Mouse (Mus musculus) kidney, adult 8-10 months (tissue): Measurements from ENCODE around the gene Kcnk6.
A peak's percentile ranks its signal among the peaks of the same experiment; 100 is the strongest.
"Not testable (repeated sequence)": the region's sequence is repeated elsewhere in the genome, so short reads cannot be mapped to it uniquely, and the experiment has no call there.

Source experiments
- DNase-seq, 2 experiments: peaks; one replicate each; pipeline ENCODE4 v3.0.0; 2022

Kcnk6 gene

GRCm38 (mm10) chr7:29246619-29247313, 14.5 kb upstream of the Kcnk6 start:
- DNase-seq, result no peak

GRCm38 (mm10) chr7:29246015-29246414, 13.7 kb upstream of the Kcnk6 start:
- no peak for DNase-seq

DNA sequence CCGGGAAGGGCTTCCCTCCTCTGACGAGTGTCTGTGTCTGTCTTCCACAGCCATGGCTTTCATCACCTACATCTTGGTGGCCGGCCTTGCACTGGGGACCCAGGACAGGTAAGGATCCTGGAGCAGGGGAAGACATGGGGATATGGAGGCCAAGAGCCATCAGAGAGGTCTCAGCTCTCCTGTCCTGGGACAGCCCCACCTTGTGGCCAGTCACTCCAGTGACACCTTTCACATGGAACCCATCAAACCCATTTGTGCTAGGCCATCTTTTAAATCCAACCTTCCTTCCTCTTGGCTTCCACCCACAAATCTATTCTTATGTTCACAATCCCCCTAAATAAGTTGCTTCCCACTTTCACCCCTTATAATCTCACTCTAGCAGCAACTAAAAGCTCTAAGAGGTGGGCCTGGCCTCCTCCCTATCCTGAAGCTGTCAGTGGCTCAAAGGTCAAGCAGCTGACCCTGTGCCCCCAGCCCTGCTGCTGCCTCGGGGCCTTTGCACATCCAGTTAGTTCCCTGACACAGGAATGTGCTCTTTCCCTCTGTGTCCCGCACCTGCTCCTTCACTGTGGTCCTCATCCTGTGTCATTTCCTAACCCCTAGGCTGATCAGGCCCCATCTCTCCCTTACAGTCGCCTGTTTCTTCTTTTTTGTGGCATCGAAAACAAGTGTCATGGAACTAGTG, 12.6 kb upstream of the Kcnk6 start:
- no peak for DNase-seq

GRCm38 (mm10) chr7:29238019-29238967, 6.0 kb upstream of the Kcnk6 start, which contains the start of gene Yif1b:
Yif1b (plus strand) TSS chr7:29238329.
- DNase-seq, result peak; percentile 98

DNA sequence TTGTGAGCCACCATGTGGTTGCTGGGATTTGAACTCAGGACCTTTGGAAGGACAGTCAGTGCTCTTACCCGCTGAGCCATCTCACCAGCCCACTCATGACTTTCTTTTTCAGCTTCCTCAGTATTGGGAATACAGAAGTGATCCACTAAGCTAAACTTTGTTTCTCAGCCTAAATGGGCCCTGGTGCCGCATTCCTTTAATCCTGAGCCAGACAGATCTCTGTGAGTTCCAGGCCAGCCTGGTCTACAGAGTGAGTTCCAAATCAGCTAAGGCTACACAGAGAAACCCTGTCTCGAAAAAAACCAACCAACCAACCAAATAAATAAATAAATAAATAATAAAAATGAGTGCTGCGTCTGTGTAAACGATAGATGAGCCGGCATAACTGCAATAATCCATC, 5.3 kb upstream of the Kcnk6 start:
- DNase-seq, result not testable (repeated sequence)

- DNase-seq, result no peak
Observed at GRCm38 (mm10) chr7:29236593-29236992, 4.3 kb upstream of the Kcnk6 start.

DNA sequence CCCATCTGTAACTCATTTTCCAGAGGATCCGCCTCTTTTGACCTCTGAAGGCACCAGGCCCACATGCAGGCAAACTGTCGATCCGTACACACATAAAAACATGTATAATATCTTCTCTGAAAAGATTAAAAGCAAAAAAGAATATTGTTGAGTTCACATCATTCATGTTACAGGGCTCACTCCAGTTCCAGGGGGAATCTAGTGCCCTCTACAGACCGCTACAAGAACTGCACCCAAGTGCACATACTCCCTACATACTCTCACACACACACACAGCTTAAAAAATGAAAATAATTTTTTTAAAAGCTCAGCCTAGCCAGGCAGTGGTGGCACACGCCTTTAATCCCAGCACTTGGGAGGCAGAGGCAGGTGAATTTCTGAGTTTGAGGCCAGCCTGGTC, 2.3 kb upstream of the Kcnk6 start:
- no peak for DNase-seq

DNA sequence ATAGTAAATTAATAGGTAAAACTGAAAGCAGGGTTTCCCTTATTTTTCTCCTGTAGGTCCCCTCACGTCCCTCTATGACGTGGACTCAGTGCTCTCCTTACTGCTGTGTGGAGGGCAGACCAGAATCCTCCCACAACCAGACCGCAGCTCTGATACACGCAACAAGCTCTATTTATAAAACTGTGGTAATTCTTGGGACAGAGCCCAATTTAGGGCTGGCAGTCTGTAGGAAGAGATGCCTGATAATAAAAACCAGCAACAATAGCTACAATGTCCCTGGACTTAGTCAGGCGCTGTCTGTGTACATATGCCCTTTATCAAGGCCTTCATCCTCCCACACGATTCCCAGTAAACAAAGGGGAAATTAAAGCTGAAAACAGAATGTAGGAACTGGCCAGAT, 1.4 kb upstream of the Kcnk6 start:
- DNase-seq, result no peak

DNA sequence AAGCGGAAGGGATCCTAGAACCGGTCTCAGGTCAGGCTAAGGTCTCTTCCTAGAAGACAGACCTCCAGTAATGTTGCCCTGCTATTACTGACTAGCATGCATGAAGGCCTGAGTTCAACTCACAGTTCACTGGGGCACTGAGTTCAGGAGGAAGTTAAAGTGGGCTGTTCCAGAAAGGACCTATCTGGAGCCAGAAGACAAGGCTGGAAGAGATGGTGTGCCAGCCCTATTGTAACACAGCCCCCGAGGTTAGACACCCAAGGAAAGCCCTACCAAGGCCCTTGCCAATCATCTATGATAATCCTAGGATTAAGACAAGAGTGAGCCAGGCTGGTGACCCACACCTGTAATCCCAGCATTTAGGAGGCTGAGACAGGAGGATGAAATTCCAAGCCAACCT, 798 bp downstream of the Kcnk6 start:
- DNase-seq, result no peak

DNA sequence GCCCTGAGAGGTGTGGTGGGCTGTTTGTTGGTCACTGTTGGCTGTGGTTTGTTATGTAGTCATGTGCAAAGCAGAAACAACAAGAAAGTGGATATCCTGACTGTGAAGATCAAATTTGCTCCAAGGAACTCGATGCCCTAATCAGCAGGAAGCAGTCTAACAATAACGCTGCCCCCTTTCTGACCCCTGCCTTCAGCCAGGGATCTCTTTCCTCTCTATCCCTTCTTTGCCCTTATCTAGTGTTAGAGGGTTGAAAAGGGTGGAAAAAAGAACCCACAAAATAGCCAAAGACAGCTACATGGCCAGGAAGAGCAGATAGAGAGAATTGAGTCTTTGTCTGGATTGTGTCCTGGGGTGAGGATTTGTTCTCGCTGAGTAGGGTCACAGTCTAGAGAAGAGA, 1.8 kb downstream of the Kcnk6 start:
- no peak for DNase-seq

GRCm38 (mm10) chr7:29228202-29228601, 4.1 kb downstream of the Kcnk6 start:
- DNase-seq, result no peak

- no peak for DNase-seq
Observed at GRCm38 (mm10) chr7:29225520-29225919, 6.8 kb downstream of the Kcnk6 start.

DNA sequence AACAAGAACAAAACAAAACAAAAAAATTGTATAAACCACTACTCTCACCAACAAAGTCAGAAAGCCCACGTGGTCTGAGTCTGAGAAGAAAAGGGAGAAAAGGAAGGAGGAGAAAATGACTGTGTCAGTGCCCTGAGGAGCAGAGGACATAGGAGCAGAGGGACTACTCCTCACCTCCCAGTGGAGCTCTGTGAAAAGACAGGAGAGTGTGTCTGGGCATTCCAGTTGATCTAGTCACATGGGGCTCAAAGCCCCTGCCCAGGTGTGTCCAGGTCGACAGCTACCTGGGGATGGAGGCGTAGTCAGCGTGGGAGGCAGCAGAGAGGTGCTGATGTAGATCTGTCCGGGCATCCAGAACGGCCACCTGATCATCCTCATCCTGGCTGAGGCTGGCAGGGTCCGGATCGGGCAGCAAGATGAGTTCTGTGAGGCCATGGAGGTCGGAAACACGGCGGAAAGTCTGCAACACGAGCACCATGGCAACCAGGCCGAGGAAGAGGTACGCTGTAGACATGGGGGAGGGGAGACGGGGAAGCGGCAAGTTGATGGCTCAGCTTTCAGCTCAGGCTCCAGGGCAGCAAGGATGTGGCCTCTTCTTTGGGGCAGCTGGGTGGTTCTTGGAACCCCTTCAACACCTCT, 7.4 kb downstream of the Kcnk6 start:
- DNase-seq, result no peak

GRCm38 (mm10) chr7:29214846-29215245, 17.5 kb downstream of the Kcnk6 start:
- DNase-seq, result no peak

DNA sequence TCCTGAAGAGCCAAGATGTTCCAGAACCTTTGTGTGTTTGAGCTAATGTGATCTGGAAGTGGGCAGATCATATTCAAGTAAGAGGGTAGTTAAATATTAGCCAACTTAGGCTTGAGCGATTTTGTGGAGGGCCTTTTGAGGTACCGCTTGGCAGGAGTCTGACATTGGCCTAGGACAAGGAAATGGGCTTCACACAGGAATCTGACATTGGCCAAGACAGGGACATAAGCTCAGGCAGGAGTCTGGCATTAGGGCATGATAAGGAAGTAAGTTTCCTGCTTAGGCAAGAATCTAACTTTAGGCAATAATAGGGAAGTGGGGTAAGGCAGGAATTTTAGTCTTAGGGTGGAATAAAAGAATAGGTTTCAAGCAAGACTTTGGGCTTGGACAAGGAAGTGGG, 18.1 kb downstream of the Kcnk6 start:
- DNase-seq, result peak in 1 of 2 experiments; percentile 6

GRCm38 (mm10) chr7:29213675-29214082, 18.6 kb downstream of the Kcnk6 start, which contains the start of gene Catsperg1:
Catsperg1 (minus strand) TSS chr7:29214035.
- DNase-seq, result peak in 1 of 2 experiments; percentile 61

DNA sequence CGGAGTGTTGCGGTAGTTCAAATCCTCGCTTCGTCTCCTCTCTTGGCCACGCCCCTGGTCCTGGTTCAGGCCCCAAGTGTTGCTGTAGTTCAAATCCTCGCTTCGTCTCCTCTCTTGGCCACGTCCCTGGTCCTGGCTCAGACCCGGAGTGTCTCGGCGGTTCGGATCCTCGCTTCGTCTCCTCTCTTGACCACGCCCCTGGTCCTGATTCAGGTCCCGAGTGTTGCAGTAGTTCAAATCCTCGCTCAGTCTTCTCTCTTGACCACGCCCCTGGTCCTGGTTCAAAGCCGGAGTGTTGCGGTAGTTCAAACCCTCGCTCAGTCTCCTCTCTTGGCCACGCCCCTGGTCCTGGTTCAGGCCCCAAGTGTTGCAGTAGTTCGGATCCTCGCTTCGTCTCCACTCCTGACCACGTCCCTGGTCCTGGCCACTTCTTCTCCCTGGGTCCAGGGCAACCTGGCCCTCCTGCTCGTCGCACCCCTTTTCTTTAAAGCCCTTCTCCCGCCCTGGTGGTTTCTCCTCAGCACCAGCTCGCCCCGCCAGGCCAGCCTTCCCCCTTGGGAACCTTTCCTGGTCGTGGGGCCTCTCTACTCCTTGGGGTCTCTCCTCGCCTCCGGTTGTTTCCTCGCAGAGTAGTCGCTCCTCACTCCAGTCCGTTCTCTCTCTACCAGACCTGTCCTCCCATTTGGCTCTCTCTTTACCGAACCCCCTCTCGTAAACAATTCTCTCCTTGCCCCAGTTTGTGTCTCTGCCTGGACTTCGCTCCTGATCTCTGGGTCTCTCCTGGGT, 19.3 kb downstream of the Kcnk6 start:
- not testable (repeated sequence) for DNase-seq

- DNase-seq, result peak in 1 of 2 experiments; percentile 7
Observed at GRCm38 (mm10) chr7:29212199-29212765, 20.0 kb downstream of the Kcnk6 start.

DNA sequence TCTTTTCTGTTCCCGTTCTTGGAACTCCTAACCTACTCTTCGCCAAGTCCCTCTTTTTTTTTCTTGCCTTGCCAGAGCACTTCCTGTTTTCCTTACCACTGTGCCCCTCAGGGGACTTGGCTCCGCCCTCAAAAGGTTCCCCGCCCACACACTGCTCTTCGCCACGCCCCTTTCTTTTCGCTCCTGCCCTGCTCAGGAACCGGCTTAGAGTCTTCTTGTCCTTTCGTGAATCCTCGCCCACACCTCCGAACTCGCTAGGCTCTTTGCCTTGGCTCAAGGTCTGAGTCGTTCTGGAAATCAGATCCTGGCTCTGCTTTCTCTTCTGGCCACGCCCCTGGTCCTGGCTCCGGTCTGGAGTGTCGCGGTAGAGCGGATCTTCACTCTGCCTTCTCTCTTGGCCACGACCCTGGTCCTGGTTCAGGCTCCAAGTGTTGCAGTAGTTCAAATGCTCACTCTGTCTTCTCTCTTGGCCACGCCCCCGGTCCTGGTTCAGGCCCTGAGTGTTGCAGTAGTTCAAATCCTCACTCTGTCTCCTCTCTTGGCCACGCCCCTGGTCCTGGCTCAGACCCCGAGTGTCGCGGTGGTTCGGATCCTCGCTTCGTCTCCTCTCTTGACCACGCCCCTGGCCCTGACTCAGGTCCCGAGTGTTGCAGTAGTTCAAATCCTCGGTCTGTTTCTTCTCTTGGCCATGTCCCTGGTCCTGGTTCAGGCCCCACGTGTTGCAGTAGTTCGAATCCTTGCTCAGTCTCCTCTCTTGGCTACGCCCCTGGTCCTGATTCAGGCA, 20.7 kb downstream of the Kcnk6 start:
- DNase-seq, result peak; percentile 86 to 89

GRCm38 (mm10) chr7:29211013-29211412, 21.3 kb downstream of the Kcnk6 start:
- peak; percentile 23 to 25 for DNase-seq

GRCm38 (mm10) chr7:29202577-29202976, 29.7 kb downstream of the Kcnk6 start:
- no peak for DNase-seq
